Mouse (Mus musculus) liver, adult 2 months (tissue): Measurements from ENCODE around the gene Itk.

Experiments
- CTCF ChIP-seq: fragments of 200-500 bp; IDR thresholded peaks from 2 replicates; pipeline ENCODE4 v1.5.1; 2011; ENCODE audit warnings: low read depth, low read length, control low read depth
- POLR2A ChIP-seq: fragments of 200-500 bp; IDR thresholded peaks from 2 replicates; pipeline ENCODE4 v1.6.1; 2011; ENCODE audit warnings: low read length, control low read depth; ENCODE audit not compliant: insufficient read depth; ENCODE audit errors: extremely low read depth

DNA sequence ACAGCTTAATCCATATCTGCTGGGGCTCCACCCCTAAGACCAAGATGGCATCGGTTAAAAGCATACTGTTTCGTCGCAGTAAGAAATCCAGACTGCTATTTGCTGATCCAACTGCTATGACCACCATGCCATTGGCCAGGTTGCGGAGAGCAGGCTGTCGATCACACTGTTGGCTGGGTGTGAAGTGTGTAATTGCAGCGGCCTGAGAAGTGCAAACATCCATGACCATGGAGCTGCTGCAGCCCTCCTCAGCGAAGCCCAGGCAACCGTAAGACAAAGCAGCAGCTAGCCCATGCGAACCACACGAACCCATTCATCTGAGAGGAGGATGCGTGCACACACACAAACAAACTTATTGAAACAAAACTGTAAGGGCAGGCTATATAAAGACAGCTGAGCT is 94.9 kb downstream of the Itk start:
- no peak for TF ChIP-seq CTCF
- TF ChIP-seq POLR2A: no peak
